Mouse (Mus musculus): ENCODE measurements around the gene Comp.
A peak's percentile ranks its signal among the peaks of the same experiment; 100 is the strongest.

The Comp gene

DNA sequence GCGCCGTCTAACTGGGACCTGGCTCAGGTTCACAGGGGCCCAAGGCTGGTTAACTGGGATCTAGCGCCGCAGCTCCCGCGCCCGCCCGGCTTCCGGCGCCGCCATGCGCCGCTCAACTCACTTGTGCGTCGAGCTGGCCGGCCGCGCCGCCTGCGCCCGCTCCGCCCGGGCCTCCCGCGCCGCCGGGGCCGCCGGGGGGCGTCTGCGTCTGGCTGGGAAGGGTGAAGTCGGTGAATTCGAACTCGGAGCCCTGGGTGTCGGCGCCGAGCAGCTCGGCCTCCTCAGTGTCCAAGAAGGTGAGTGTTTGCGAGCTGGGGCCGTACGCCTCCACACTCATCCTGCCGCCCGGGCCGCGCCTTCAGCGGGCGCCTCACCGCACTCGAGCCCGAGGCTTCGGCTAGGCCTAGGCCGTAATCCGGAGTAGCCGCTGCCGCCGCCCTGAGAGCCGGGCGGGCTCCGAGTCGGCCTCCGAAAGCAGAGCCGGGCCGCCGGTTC is 20.7 kb upstream of the Comp start:
- peak in 1 of 2 experiments; percentile 57 for DNase-seq (ENCODE audit: low spot score in 2 of 2)

- DNase-seq (ENCODE audit: low spot score in 2 of 2): peak; percentile 99 to 100
Measured at GRCm38 (mm10) chr8:70353194-70353817, 20.1 kb upstream of the Comp start, which contains the start of gene Upf1. Gene Upf1 (minus strand): TSS chr8:70353278.

- peak in 1 of 2 experiments; percentile 52 for DNase-seq (ENCODE audit: low spot score in 2 of 2)
Measured at GRCm38 (mm10) chr8:70354004-70354403, 19.4 kb upstream of the Comp start.

DNA sequence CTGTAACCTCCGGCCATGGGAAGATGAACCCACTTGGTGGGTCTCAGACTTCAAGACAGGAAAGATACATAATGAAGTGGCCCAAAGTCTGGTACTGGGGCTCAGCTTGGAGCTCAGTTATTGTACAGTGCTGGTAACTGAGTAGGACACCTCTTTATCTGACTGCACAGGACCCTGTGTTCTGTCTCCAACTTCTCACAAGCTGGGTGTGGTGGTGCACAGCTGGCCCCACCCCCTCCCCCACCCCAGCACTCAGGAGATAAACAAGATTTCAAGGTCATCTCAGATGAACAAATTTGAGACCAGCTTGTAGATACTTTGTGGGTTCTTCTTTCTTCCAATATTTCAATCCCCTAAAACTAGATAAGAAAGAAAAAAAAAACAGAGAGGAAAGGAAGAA is 17.2 kb upstream of the Comp start:
- no peak for DNase-seq (ENCODE audit: low spot score in 2 of 2)

GRCm38 (mm10) chr8:70359411-70359810 is 13.9 kb upstream of the Comp start:
- DNase-seq (ENCODE audit: low spot score in 2 of 2): peak in 1 of 2 experiments; percentile 55

DNA sequence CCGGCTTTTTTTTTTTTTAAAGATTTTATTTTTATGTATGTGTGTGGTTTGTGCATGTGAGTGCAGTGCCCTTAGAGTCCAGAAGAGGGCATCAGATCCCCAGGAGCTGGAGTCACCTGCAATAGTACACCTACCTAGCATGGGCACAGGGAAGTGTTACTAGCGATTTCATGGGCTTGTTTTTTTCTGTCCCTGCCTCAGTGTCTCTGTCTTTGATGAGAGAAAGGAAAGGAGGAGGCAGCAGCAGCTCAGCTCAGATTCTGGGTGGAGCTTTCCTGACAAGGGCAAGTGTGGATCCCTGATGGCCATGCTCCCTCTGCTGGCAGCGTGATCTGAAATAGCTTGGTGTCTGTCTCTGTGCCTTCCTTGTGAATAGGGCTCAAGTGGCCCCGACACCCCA is 12.6 kb upstream of the Comp start:
- peak in 1 of 2 experiments; percentile 37 for DNase-seq (ENCODE audit: low spot score in 2 of 2)

DNA sequence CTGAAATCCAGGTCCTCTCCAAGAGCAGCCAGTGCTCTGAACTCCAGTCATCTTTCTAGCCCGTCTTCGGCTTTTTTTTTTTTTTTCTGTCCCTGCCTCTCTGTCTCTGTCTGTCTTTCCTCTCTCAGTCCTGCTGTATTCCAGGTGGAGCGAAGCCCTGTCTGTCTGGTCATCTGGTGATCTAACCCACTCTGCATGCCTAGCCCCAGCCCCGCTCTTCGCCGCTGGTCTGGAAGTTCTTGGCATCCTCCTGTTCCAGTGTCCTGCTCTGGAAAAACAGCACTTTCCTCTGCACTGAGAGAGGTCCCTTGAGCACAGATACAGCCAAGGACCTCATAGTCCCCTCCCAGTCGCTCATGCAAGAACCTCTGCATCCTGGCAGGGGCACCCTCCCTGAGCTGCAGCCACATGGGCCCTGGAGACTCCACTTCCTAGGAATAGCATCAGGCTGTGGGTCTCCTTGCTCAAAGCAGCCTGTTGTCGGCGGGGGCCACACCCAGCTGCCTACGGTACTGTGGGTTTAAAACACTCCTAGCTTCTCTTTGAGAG is 11.8 kb upstream of the Comp start:
- DNase-seq (ENCODE audit: low spot score in 2 of 2): no peak

GRCm38 (mm10) chr8:70364066-70364465 is 9.3 kb upstream of the Comp start:
- DNase-seq (ENCODE audit: low spot score in 2 of 2): peak in 1 of 2 experiments; percentile 30

DNA sequence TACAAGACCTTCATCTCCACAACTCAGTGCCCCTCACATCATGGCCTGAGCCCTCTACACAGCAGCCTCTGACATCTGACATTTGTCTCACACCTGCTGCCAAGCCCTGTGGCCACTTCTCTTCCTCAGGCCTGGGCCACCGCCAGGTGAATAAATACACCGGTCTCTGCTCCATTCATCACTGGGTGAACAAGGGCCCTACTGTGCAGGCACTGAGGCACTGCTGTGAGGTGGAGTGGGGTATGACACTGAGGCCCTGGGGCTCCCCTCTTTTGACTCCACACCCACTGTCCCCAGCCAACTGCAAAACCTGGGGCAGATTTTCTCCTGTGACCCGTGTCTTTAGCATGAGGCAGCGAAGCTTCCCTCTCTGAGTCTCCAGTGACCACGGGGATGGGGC is 6.8 kb upstream of the Comp start:
- no peak for DNase-seq (ENCODE audit: low spot score in 2 of 2)

GRCm38 (mm10) chr8:70370476-70370875 is 2.9 kb upstream of the Comp start:
- no peak for DNase-seq (ENCODE audit: low spot score in 2 of 2)

- DNase-seq (ENCODE audit: low spot score in 2 of 2): no peak
Measured at GRCm38 (mm10) chr8:70371951-70372350, 1.4 kb upstream of the Comp start.

DNA sequence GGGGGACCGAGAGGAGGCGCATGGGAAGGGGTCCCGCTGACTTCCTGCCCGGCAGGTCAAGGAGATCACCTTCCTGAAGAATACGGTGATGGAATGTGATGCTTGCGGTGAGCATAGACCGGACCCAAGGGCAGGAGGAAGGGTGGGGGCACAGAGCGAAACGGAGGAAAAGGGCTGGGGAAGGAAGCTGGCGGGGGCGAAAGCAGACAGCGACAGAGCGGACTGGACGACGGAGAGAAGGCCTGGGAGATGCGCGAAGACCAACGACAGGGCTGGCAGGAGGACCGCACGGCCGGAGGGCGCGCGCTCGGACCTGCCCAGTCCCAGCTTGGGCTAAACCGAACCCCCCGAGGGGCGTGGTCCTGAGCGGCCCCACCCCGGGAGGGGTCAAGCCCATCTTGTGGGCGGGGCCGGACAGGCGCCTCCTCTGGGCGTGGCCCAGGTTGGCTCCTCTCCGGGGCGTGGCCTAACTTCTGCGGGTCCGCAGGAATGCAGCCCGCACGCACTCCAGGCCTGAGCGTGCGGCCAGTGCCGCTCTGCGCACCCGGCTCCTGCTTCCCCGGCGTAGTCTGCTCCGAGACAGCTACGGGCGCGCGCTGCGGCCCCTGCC is 1.1 kb downstream of the Comp start:
- DNase-seq (ENCODE audit: low spot score in 2 of 2): peak in 1 of 2 experiments; percentile 55

DNA sequence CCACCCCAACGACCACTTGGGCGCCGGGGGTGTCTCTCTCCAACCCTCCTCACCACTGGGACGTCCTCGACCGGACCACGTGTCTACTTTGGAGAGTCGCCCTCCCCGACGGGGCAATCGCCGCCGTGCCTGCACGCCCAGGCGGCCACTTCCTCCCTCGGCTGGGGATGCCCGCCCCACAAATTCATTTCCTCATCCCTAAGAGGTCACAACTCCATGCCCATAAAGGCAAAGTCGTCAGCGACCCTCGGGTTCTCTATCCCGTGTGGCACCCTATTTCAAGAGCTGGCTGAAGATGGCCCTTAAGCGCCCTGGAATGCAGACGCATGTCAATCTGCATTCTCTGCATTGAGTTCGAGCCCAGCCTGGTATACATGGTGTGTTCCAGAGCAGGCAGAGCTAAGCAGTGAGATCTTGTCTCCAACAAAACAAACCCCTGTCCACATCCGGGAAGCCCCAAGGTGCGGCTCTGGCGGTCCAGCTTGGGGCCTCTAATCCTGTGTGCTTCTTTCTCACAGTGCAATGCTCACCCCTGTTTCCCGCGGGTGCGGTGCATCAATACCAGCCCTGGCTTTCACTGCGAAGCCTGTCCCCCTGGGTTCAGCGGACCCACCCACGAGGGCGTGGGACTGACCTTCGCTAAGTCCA is 2.0 kb downstream of the Comp start:
- no peak for DNase-seq (ENCODE audit: low spot score in 2 of 2)

- DNase-seq (ENCODE audit: low spot score in 2 of 2): peak in 1 of 2 experiments; percentile 29
Measured at GRCm38 (mm10) chr8:70376275-70376741, 3.0 kb downstream of the Comp start.

GRCm38 (mm10) chr8:70377049-70377448 is 3.7 kb downstream of the Comp start:
- DNase-seq (ENCODE audit: low spot score in 2 of 2): no peak

GRCm38 (mm10) chr8:70380069-70380468 is 6.7 kb downstream of the Comp start:
- no peak for DNase-seq (ENCODE audit: low spot score in 2 of 2)

DNA sequence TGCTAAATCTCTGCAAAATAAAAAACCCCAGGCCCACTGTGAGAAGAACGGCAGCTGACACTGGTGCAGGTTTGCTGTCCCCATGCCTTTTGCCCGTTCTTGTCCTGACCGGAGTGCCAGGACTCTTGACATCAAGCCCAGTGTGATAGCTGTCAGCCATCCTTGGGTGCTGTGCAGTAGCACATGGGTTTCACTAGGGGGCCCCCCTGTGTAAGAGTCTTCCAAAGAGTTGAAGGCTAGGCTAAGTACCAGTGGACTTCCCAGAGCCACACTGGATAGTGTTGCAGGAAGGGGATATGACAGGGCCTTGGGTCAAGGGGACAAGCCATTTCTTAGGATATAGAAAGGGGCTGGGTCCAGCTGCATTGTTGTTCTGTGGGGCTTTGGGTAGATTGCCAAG is 9.9 kb downstream of the Comp start:
- peak; percentile 68 to 70 for DNase-seq (ENCODE audit: low spot score in 2 of 2)

- no peak for DNase-seq (ENCODE audit: low spot score in 2 of 2)
Measured at GRCm38 (mm10) chr8:70389678-70390077, 16.3 kb downstream of the Comp start.

GRCm38 (mm10) chr8:70393087-70393486 is 19.7 kb downstream of the Comp start:
- no peak for DNase-seq (ENCODE audit: low spot score in 2 of 2)

- DNase-seq (ENCODE audit: low spot score in 2 of 2): no peak
Measured at GRCm38 (mm10) chr8:70394269-70394998, 21.1 kb downstream of the Comp start.

- no peak for DNase-seq (ENCODE audit: low spot score in 2 of 2)
Measured at GRCm38 (mm10) chr8:70395649-70396048, 22.3 kb downstream of the Comp start.

DNA sequence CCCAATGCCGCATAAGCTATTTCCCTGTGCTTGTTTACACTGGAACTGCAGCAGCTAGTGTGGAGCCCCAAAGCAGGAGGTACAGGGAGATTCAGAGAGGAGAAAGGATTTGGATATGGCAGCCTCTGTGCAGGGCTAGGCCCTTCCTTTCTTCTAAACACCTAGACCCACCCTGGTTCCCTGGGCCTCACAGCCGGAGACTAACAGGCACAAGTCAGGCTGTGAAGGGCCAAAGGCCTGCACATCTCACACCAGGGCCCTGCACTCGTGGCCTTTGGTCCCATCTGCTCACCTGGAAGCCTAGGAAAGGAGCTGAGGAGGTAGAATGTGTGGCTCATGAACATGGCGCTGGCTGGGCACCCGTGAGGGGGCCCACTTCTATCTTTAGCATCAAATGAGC is 22.8 kb downstream of the Comp start:
- DNase-seq (ENCODE audit: low spot score in 2 of 2): no peak
